Mouse (Mus musculus): ENCODE data around the gene Slc17a7. TPM values are rescaled to one million over a fixed set of nuclear protein-coding genes. Genes with fewer than 3 reads are reported as not detected.
"Not testable (repeated sequence)": the region's sequence is repeated elsewhere in the genome, so short reads cannot be mapped to it uniquely, and the experiment has no call there.

Slc17a7 gene
- polyA plus RNA-seq, 1 experiment from 2014 or later, result not detected

- Histone ChIP-seq H3K4me3 (replicated peaks) (no peak overlapping the region), H3K9ac (no peak overlapping the region), H3K36me3 (no peaks in the 10 kb centered on the region), H3K27ac (no peak overlapping the region), H3K27me3 (replicated peaks) (peaks cover 74% of the 10 kb centered on the region), H3K4me1 (no peaks in the 10 kb centered on the region), H3K9me3 (0 out of 2 replicates have a peak, but pooled peaks cover 5% of the 10 kb centered on the region), H3K4me2 (no peak overlapping the region)
- no peak for ATAC-seq (ENCODE audit: insufficient read depth, low FRiP score, low read depth)
- WGBS, result 84% methylated on average over 3 of the region's 3 CpGs
Observed at GRCm38 (mm10) chr7:45169495-45169894, 5.7 kb downstream of the Slc17a7 start.

DNA sequence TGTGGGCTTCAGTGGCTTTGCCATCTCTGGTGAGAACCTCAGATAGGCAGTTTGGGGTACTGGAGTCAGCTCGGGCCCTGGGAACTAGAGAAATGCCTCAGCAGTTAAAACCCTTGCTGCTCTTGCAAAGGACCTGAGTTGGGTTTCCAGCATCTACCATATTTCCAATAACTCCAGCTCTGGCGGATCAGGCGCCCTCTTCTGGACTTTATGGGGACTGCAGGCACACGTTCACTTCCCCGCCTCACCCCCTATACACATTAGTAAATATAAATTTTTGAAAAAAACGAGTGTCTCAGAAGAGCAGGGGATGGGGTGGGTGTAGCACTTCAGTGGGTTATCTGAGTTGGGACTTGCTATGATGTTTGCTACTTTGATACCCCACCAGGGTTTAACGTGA lies 9.2 kb downstream of the Slc17a7 start:
- 59% methylated on average over 7 of the region's 7 CpGs for WGBS
- peaks cover 6% of the 10 kb centered on the region for H3K4me1 ChIP-seq
- H3K27me3 ChIP-seq (replicated peaks), result peaks cover 76% of the 10 kb centered on the region
- no peak overlapping the region for H3K4me3 ChIP-seq (replicated peaks)
- no peaks in the 10 kb centered on the region for H3K36me3 ChIP-seq
- H3K9me3 ChIP-seq, result 0 out of 2 replicates have a peak, but pooled peaks cover 5% of the 10 kb centered on the region
- H3K27ac ChIP-seq, result no peak overlapping the region
- no peak overlapping the region for H3K4me2 ChIP-seq
- ATAC-seq (ENCODE audit: insufficient read depth, low FRiP score, low read depth), result no peak
- H3K9ac ChIP-seq, result no peak overlapping the region

DNA sequence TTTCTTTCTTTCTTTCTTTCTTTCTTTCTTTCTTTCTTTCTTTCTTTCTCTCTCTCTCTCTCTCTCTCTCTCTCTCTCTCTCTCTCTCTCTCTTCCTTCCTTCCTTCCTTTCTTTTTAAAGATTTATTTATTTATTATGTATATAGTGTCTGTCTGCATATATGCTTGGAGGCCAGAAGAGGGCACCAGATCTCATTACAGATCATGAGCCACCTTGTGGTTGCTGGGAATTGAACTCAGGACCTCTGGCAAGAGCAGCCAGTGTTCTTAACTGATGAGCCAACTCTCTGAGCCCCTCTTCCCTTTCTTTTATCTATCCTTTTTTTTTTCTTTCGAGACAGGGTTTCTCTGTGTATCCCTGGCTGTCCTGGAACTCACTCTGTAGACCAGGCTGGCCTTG lies 10.0 kb downstream of the Slc17a7 start:
- not testable (repeated sequence) for H3K27ac ChIP-seq; H3K9me3 ChIP-seq; H3K4me3 ChIP-seq (replicated peaks); ATAC-seq (ENCODE audit: insufficient read depth, low FRiP score, low read depth); H3K4me2 ChIP-seq; H3K4me1 ChIP-seq; H3K9ac ChIP-seq; H3K36me3 ChIP-seq
- peaks cover 76% of the 10 kb centered on the region for H3K27me3 ChIP-seq (replicated peaks)
- 67% methylated on average over 1 of the region's 1 CpGs for WGBS

- H3K9ac ChIP-seq, result no peak overlapping the region
- H3K4me1 ChIP-seq, result peaks cover 6% of the 10 kb centered on the region
- ATAC-seq (ENCODE audit: insufficient read depth, low FRiP score, low read depth), result no peak
- WGBS, result 5% methylated on average over 25 of the region's 29 CpGs
- 0 out of 2 replicates have a peak, but pooled peaks cover 3% of the 10 kb centered on the region for H3K9me3 ChIP-seq
- H3K27ac ChIP-seq, result no peak overlapping the region
- peaks cover 76% of the 10 kb centered on the region for H3K27me3 ChIP-seq (replicated peaks)
- H3K4me3 ChIP-seq (replicated peaks), result no peak overlapping the region; the same call in 1 of the 2 replicates
- H3K4me2 ChIP-seq, result peak overlapping the region; percentile 11; the same call in 1 of the 2 replicates
- no peaks in the 10 kb centered on the region for H3K36me3 ChIP-seq
Observed at GRCm38 (mm10) chr7:45174567-45175280, 11.0 kb downstream of the Slc17a7 start.

- no peak overlapping the region for H3K4me2 ChIP-seq
- no peak for ATAC-seq (ENCODE audit: insufficient read depth, low FRiP score, low read depth)
- H3K27me3 ChIP-seq (replicated peaks), result peaks cover 76% of the 10 kb centered on the region
- whole genome bisulfite sequencing, result 4% methylated on average over 13 of the region's 13 CpGs
- H3K36me3 ChIP-seq, result no peaks in the 10 kb centered on the region
- H3K9ac ChIP-seq, result no peak overlapping the region
- H3K4me1 ChIP-seq, result peaks cover 6% of the 10 kb centered on the region
- no peak overlapping the region for H3K4me3 ChIP-seq (replicated peaks)
- no peak overlapping the region for H3K27ac ChIP-seq
- no peaks in the 10 kb centered on the region for H3K9me3 ChIP-seq
Observed at GRCm38 (mm10) chr7:45175398-45175797, 11.6 kb downstream of the Slc17a7 start.

DNA sequence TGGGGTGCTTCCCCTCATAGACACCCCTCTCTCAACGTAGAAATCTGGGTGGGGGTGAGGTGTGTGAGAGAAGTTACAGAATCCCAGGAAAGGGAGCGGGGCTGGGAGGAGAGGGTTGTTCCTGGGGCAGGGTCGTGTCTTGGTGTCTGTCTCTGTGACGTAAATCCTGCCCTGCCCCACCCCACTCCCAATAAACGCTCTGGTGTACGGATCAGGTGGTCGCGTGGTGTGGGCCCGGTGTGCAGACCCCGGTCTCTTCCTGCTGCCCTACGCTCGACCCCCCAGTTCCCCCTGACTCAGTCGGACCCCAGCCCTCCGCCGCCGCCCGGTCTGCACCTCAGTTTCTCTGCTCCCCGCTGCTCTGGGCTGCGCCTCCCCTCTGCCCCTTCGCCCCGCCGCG lies 12.2 kb downstream of the Slc17a7 start:
- Histone ChIP-seq H3K36me3 (no peaks in the 10 kb centered on the region), H3K4me1 (peaks cover 6% of the 10 kb centered on the region), H3K27me3 (replicated peaks) (peaks cover 82% of the 10 kb centered on the region), H3K4me2 (peak overlapping the region; percentile 32), H3K9me3 (no peaks in the 10 kb centered on the region), H3K4me3 (replicated peaks) (peak overlapping the region; percentile 13; the same call in 1 of the 2 replicates), H3K9ac (no peak overlapping the region), H3K27ac (no peak overlapping the region)
- ATAC-seq (ENCODE audit: insufficient read depth, low FRiP score, low read depth), result no peak
- WGBS, result under 1% methylated on average over 23 of the region's 23 CpGs

DNA sequence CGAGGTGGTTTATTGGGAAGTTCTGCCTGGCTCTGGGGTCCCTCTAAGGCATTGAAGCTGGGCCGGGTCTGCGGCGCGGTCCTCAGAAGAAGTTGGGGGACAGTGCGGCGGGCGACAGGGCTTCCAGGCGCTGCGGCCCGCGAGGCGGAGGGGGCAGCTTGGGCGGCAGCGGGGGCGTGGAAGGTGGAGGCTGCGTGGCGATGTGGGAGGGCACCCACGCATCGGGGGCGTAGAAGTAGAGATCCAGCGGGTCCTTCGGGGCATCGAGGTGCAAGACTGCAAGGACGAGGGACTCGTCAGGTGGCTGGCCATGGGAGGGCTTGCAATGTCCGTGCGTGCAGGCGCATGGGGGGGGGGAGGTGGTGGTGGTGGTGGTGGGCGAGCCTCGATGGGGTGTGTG lies 12.6 kb downstream of the Slc17a7 start:
- H3K27me3 ChIP-seq (replicated peaks), result peaks cover 86% of the 10 kb centered on the region
- no peaks in the 10 kb centered on the region for H3K36me3 ChIP-seq
- WGBS, result 3% methylated on average over 30 of the region's 31 CpGs
- no peak overlapping the region for H3K27ac ChIP-seq
- H3K9ac ChIP-seq, result no peak overlapping the region
- no peak for ATAC-seq (ENCODE audit: insufficient read depth, low FRiP score, low read depth)
- H3K9me3 ChIP-seq, result no peaks in the 10 kb centered on the region
- H3K4me1 ChIP-seq, result peaks cover 6% of the 10 kb centered on the region
- H3K4me3 ChIP-seq (replicated peaks), result peak overlapping the region; percentile 13; the same call in 1 of the 2 replicates
- peak overlapping the region; percentile 32 for H3K4me2 ChIP-seq

DNA sequence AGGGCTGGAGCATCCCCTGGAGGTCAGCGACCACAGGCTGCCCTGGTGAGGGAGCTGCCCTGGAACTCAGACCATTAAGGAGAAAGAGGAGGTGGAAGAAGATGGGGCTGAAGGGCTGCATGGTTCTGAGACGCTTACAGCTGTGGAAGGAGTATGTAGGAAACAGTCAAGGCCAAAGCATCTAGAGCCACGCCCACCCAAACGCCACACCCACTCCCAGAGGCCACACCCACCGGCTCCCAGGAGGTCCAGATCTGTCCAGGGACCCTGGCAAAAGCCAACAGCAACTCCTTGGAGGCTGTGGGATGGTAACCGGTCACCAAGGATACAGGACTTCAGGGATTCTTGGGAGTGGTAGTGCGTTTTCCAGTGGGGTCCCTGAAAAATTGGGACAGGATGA lies 14.8 kb downstream of the Slc17a7 start:
- H3K4me1 ChIP-seq, result peaks cover 13% of the 10 kb centered on the region
- ATAC-seq (ENCODE audit: insufficient read depth, low FRiP score, low read depth), result no peak
- H3K9me3 ChIP-seq, result no peaks in the 10 kb centered on the region
- H3K4me2 ChIP-seq, result no peak overlapping the region
- no peak overlapping the region for H3K27ac ChIP-seq
- 24% methylated on average over 7 of the region's 7 CpGs for WGBS
- H3K9ac ChIP-seq, result no peak overlapping the region
- no peak overlapping the region for H3K4me3 ChIP-seq (replicated peaks)
- H3K36me3 ChIP-seq, result no peaks in the 10 kb centered on the region
- H3K27me3 ChIP-seq (replicated peaks), result peaks cover 96% of the 10 kb centered on the region

GRCm38 (mm10) chr7:45179469-45179868 lies 15.7 kb downstream of the Slc17a7 start, which contains the start of gene Gfy:
TSS of gene Gfy (minus strand) at chr7:45179569.
- Histone ChIP-seq H3K4me2 (no peak within 1 kb of the TSS), H3K9me3 (no peaks in the 10 kb centered on the region), H3K4me3 (replicated peaks) (no peak within 1 kb of the TSS), H3K9ac (no peak within 1 kb of the TSS), H3K27me3 (replicated peaks) (peaks cover 99% of the 10 kb centered on the region), H3K27ac (no peak within 1 kb of the TSS), H3K36me3 (no peaks in the 10 kb centered on the region), H3K4me1 (peaks cover 13% of the 10 kb centered on the region)
- ATAC-seq (ENCODE audit: insufficient read depth, low FRiP score, low read depth), result no peak
- WGBS, result 23% methylated on average over 7 of the region's 7 CpGs

DNA sequence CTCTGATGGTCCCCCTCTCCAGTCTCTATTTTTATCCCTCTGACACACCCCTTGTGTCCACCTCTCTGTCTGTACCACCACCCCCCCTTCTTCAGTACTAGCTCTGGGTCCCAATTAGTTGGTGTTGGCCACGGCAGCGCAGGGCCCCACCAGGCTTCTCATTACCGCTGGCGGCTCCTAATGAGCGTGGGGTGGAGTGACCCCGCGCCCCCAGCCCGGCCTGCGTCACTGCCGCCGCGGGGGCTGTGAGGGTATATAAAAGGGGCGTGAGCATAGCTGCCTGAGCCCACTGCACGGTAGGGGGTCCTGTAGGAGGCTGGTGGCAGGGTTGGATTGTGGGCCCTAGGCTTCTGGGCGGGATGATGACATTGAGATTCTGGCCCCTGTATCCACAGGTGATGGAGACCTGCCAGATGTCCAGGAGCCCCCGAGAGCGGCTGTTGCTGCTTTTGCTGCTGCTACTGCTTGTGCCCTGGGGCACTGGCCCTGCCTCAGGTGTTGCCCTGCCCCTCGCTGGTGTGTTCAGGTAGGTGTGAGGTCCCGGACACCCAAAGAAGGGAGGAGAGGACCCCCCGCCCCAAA lies 17.2 kb downstream of the Slc17a7 start, which contains the start of gene Pth2:
Gene Pth2 (plus strand): TSS at position 100 of the 582 bp plus-strand sequence.
- no peaks in the 10 kb centered on the region for H3K36me3 ChIP-seq
- peak within 1 kb of the TSS; percentile 66 for H3K4me2 ChIP-seq
- H3K27me3 ChIP-seq (replicated peaks), result peaks cover 98% of the 10 kb centered on the region
- no peak within 1 kb of the TSS for H3K4me3 ChIP-seq (replicated peaks)
- H3K4me1 ChIP-seq, result peaks cover 12% of the 10 kb centered on the region
- no peaks in the 10 kb centered on the region for H3K9me3 ChIP-seq
- no peak within 1 kb of the TSS for H3K9ac ChIP-seq
- ATAC-seq (ENCODE audit: insufficient read depth, low FRiP score, low read depth), result no peak
- H3K27ac ChIP-seq, result no peak within 1 kb of the TSS
- 18% methylated on average over 20 of the region's 20 CpGs for WGBS

DNA sequence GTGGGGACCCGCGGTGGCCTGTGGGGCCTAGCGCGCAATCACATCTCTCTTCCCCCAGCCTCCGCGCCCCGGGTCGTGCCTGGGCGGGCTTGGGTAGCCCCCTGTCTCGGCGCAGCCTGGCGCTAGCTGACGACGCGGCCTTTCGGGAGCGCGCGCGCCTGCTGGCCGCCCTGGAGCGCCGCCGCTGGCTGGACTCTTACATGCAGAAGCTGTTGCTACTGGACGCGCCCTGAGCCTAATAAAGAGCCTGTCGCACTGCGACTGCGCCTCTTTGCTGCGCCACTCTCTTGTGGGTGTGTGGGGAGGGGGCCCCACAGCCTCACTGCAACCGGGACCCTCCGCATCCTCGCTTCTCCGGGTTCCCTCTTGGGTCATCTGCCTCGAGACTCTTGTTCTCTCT lies 17.8 kb downstream of the Slc17a7 start:
- Histone ChIP-seq H3K9ac (no peak overlapping the region), H3K4me1 (peaks cover 7% of the 10 kb centered on the region; the same call in 1 of the 2 replicates), H3K27ac (no peak overlapping the region), H3K4me2 (peak overlapping the region; percentile 66), H3K27me3 (replicated peaks) (peaks cover 96% of the 10 kb centered on the region), H3K9me3 (no peaks in the 10 kb centered on the region), H3K36me3 (no peaks in the 10 kb centered on the region), H3K4me3 (replicated peaks) (no peak overlapping the region)
- 6% methylated on average over 35 of the region's 35 CpGs for WGBS
- ATAC-seq (ENCODE audit: insufficient read depth, low FRiP score, low read depth), result no peak

DNA sequence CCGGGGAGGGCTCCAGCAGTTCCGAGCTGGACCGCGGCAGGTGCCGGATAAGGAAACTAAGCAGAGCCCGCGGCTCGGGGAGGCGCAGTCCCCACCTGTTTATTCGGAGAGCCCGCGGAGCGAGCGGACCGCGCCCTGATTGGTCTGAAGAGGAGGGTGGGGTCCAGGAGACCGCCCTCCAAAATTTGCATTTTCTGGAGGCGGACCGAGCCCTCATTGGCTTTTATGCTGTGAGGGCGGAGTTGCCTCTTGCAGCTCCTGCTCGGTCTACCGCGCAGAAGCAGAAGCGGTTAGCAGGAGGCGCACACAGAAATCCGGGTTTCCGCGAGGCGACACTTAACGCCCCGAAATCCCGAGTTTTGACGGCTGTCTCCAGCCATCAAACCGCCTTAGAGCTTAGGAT lies 18.5 kb downstream of the Slc17a7 start:
- peak; percentile 93 for ATAC-seq (ENCODE audit: insufficient read depth, low FRiP score, low read depth)
- H3K36me3 ChIP-seq, result no peaks in the 10 kb centered on the region
- H3K9ac ChIP-seq, result no peak overlapping the region
- peak overlapping the region; percentile 32 for H3K4me3 ChIP-seq (replicated peaks)
- peak overlapping the region; percentile 66 for H3K4me2 ChIP-seq
- H3K27ac ChIP-seq, result no peak overlapping the region
- H3K27me3 ChIP-seq (replicated peaks), result peaks cover 93% of the 10 kb centered on the region
- under 1% methylated on average over 34 of the region's 34 CpGs for WGBS
- peaks cover 7% of the 10 kb centered on the region; the same call in 1 of the 2 replicates for H3K4me1 ChIP-seq
- H3K9me3 ChIP-seq, result no peaks in the 10 kb centered on the region

All from stomach, embryonic 15.5 days (tissue).